Mouse (Mus musculus) liver, adult 2 months (tissue): ENCODE results near the gene Ddi2. TPM values are rescaled to one million over a fixed set of nuclear protein-coding genes. Genes with fewer than 3 reads are reported as not detected.

Source experiments
- DNase-seq: peaks from one replicate; pipeline ENCODE4 v3.0.0-alpha.2; 2011; ENCODE audit warnings: low read depth, low spot score; ENCODE audit errors: extremely low read depth
- H3K27ac ChIP-seq: fragments of 200-500 bp; replicated peaks from 2 replicates; pipeline ENCODE4 v1.5.1; 2012; ENCODE audit warnings: low read depth, mild to moderate bottlenecking, control low read depth, inconsistent platforms, low read length; ENCODE audit not compliant: insufficient read depth
- H3K27me3 ChIP-seq: fragments of 200-500 bp; 2 replicates; pipeline ENCODE4 v1.6.1; 2012; ENCODE audit warnings: mild to moderate bottlenecking, moderate library complexity, low read length, inconsistent platforms; ENCODE audit not compliant: control insufficient read depth, insufficient read depth
- H3K36me3 ChIP-seq: fragments of 200-500 bp; 2 replicates; pipeline ENCODE4 v1.6.1; 2012; ENCODE audit warnings: low read length, inconsistent platforms; ENCODE audit not compliant: control insufficient read depth, insufficient read depth
- H3K4me1 ChIP-seq: fragments of 200-500 bp; 2 replicates; pipeline ENCODE4 v1.6.1; 2011; ENCODE audit warnings: low read length; ENCODE audit not compliant: control insufficient read depth, insufficient read depth
- H3K4me3 ChIP-seq: fragments of 200-500 bp; 2 replicates; pipeline ENCODE4 v1.5.1; 2011; ENCODE audit warnings: low read depth, mild to moderate bottlenecking, control low read depth, low read length, moderate library complexity; ENCODE audit not compliant: insufficient read depth
- H3K79me2 ChIP-seq: fragments of 200-500 bp; 2 replicates; pipeline ENCODE4 v1.6.1; 2012; ENCODE audit warnings: inconsistent platforms, mild to moderate bottlenecking, low read length, moderate library complexity; ENCODE audit not compliant: control insufficient read depth, insufficient read depth
- H3K9ac ChIP-seq: fragments of 200-500 bp; 2 replicates; pipeline ENCODE4 v1.6.1; 2012; ENCODE audit warnings: low read depth, mild to moderate bottlenecking, control low read depth, inconsistent platforms, low read length
- CTCF ChIP-seq: fragments of 200-500 bp; IDR thresholded peaks from 2 replicates; pipeline ENCODE4 v1.5.1; 2011; ENCODE audit warnings: low read depth, low read length, control low read depth
- POLR2A ChIP-seq: fragments of 200-500 bp; IDR thresholded peaks from 2 replicates; pipeline ENCODE4 v1.6.1; 2011; ENCODE audit warnings: low read length, control low read depth; ENCODE audit not compliant: insufficient read depth; ENCODE audit errors: extremely low read depth
- WGBS: fragments of 180-500 bp; shearing (Covaris S2); methylation state at CpG from one replicate; pipeline ENCODE4 v1.1.7; 2018; 5-methylcytosine and 5-hydroxymethylcytosine counted together
- polyA plus RNA-seq: library from polyadenylated mRNA; depleted of rRNA; stranded (reverse); fragments of >200 nt; gene quantifications from 2 replicates; pipeline ENCODE4 v1.2.3, GENCODE M21; 2012
- total RNA-seq: library from RNA; depleted of rRNA; stranded (reverse); fragments of >200 nt; gene quantifications from 2 replicates; pipeline ENCODE4 v1.2.3, GENCODE M21; 2014

The Ddi2 gene
- total and polyA plus RNA-seq, 2 experiments = 51.2 to 59.2 TPM

GRCm38 (mm10) chr4:141750826-141751225 lies 27.6 kb upstream of the Ddi2 start:
- H3K27ac ChIP-seq = 0 out of 2 replicates have a peak overlapping the region, but pooled peaks have one; percentile 35
- H3K9ac ChIP-seq = no peak overlapping the region
- no peaks in the 10 kb centered on the region for H3K27me3 ChIP-seq
- TF ChIP-seq CTCF (no peak), POLR2A (no peak)
- no peak overlapping the region for H3K4me3 ChIP-seq
- 80% methylated on average over 3 of the region's 3 CpGs for WGBS
- H3K4me1 ChIP-seq = peaks cover 18% of the 10 kb centered on the region
- peaks cover 15% of the 10 kb centered on the region; the same call in 1 of the 2 replicates for H3K79me2 ChIP-seq
- DNase-seq = no peak
- peaks cover 16% of the 10 kb centered on the region for H3K36me3 ChIP-seq

GRCm38 (mm10) chr4:141749557-141749956 lies 26.3 kb upstream of the Ddi2 start:
- Histone ChIP-seq H3K4me1 (peaks cover 18% of the 10 kb centered on the region), H3K79me2 (peaks cover 15% of the 10 kb centered on the region; the same call in 1 of the 2 replicates), H3K4me3 (peak overlapping the region; percentile 43), H3K27me3 (no peaks in the 10 kb centered on the region), H3K36me3 (peaks cover 6% of the 10 kb centered on the region), H3K9ac (peak overlapping the region; percentile 78), H3K27ac (peak overlapping the region; percentile 93)
- 15% methylated on average over 11 of the region's 11 CpGs for WGBS
- DNase-seq = peak; percentile 80
- TF ChIP-seq POLR2A (0 out of 2 replicates have a peak, but pooled peaks have one; percentile 26), CTCF (no peak)

GRCm38 (mm10) chr4:141746578-141747346 lies 23.5 kb upstream of the Ddi2 start, which contains the start of gene Agmat:
TSS of gene Agmat (plus strand) at chr4:141746672.
- peaks cover 13% of the 10 kb centered on the region; the same call in 1 of the 2 replicates for H3K79me2 ChIP-seq
- H3K36me3 ChIP-seq = no peaks in the 10 kb centered on the region
- peak within 1 kb of the TSS; percentile 89 for H3K4me3 ChIP-seq
- WGBS = 12% methylated on average over 25 of the region's 25 CpGs
- peak within 1 kb of the TSS; percentile 99 for H3K27ac ChIP-seq
- TF ChIP-seq POLR2A (peak; percentile 70; the same call in 1 of the 2 replicates), CTCF (no peak)
- peak; percentile 81 for DNase-seq
- H3K27me3 ChIP-seq = no peaks in the 10 kb centered on the region
- peak within 1 kb of the TSS; percentile 91 for H3K9ac ChIP-seq
- peaks cover 22% of the 10 kb centered on the region for H3K4me1 ChIP-seq

- peak overlapping the region; percentile 97 for H3K27ac ChIP-seq
- TF ChIP-seq CTCF = no peak
These were observed 19.2 kb upstream of the Ddi2 start for GRCm38 (mm10) chr4:141742381-141742780.

GRCm38 (mm10) chr4:141741856-141742255 lies 18.6 kb upstream of the Ddi2 start:
- Histone ChIP-seq H3K4me3 (no peak overlapping the region), H3K27ac (peak overlapping the region; percentile 97), H3K27me3 (no peaks in the 10 kb centered on the region), H3K4me1 (peaks cover 10% of the 10 kb centered on the region), H3K36me3 (no peaks in the 10 kb centered on the region), H3K9ac (peak overlapping the region; percentile 19), H3K79me2 (peaks cover 2% of the 10 kb centered on the region; the same call in 1 of the 2 replicates)
- 18% methylated on average over 9 of the region's 9 CpGs for WGBS
- peak; percentile 100 for DNase-seq
- TF ChIP-seq POLR2A (no peak; the same call in 1 of the 2 replicates), CTCF (no peak)

More at GRCm38 (mm10) chr4:141742381-141742780, 19.2 kb upstream of the Ddi2 start:
- WGBS = 39% methylated on average over 4 of the region's 4 CpGs
- Histone ChIP-seq H3K9ac (peak overlapping the region; percentile 50), H3K27me3 (no peaks in the 10 kb centered on the region), H3K79me2 (peaks cover 7% of the 10 kb centered on the region; the same call in 1 of the 2 replicates), H3K36me3 (no peaks in the 10 kb centered on the region), H3K4me3 (no peak overlapping the region), H3K4me1 (peaks cover 10% of the 10 kb centered on the region)
- peak; percentile 73 for DNase-seq

- no peak overlapping the region for H3K4me3 ChIP-seq
- peaks cover 11% of the 10 kb centered on the region for H3K4me1 ChIP-seq
- H3K9ac ChIP-seq = no peak overlapping the region
- no peaks in the 10 kb centered on the region for H3K36me3 ChIP-seq
- no peaks in the 10 kb centered on the region for H3K27me3 ChIP-seq
- 90% methylated on average over 8 of the region's 8 CpGs for WGBS
- TF ChIP-seq CTCF (no peak), POLR2A (no peak)
- no peak for DNase-seq
- no peaks in the 10 kb centered on the region for H3K79me2 ChIP-seq
- H3K27ac ChIP-seq = no peak overlapping the region
These were observed 14.8 kb upstream of the Ddi2 start for GRCm38 (mm10) chr4:141738015-141738414.
